Mouse (Mus musculus): ENCODE measurements at regions not wholly inside any gene's neighbourhood (a gene's known extent, or its start where the extent isn't known, plus 50 kb on each side); places are given as distances from the start of the nearest gene placed in this dataset.

DNA sequence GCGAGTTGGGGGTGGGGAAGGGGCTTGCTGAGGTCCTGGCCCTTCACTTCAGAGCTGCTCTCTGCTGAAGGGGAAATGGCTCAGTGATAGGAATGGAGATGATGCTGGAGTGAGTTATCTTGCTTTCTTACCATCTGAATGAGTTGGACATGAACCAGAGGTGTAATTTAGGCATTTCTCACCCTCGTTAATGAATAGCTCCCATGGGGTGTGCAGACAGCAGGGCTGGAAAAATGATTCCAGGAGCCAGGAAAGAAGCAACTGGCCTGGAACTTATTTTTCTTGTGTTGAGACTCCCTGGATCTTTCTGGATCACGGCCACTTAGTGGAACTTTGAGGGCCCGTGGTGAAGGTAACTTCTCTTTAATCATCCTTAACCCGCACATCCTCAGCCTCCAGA lies 246.6 kb upstream of the Gm4791 start:
- no peak for TF ChIP-seq CTCF (IDR thresholded peaks at IDR 0.05; ENCODE audit: borderline replicate concordance, extremely low read depth, insufficient read depth, insufficient read length)
- TF ChIP-seq POLR2A (IDR thresholded peaks at IDR 0.05; ENCODE audit: borderline replicate concordance, extremely low read depth, insufficient read depth, insufficient read length, poor library complexity, severe bottlenecking) = no peak

All from brain, embryonic 14.5 days (tissue).